Mouse (Mus musculus): ENCODE results near the gene Gdf2.

Gdf2 gene

GRCm38 (mm10) chr14:33956055-33956454 is 15.2 kb downstream of the Gdf2 start:
- no peak for DNase-seq (ENCODE audit: low read depth, low spot score)

DNA sequence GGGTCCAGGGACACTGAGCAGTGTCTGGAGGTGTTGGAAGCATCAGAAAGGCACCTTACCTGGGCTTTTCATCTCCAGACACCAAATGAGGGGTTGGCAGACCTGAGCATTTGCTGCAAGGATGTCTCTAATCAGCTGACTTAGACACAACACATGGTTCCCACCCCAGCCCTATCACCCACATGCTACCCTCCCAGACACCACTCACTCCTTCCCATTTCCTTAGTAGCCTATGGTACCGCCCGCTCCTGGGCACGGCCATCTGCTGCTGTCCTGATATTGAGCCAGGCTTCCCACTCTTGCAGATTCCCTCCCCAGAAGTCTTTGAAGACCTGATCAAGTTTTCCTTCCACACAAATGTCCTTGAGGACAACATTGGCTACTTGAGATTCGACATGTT is 17.3 kb downstream of the Gdf2 start:
- no peak for DNase-seq (ENCODE audit: low read depth, low spot score)

DNA sequence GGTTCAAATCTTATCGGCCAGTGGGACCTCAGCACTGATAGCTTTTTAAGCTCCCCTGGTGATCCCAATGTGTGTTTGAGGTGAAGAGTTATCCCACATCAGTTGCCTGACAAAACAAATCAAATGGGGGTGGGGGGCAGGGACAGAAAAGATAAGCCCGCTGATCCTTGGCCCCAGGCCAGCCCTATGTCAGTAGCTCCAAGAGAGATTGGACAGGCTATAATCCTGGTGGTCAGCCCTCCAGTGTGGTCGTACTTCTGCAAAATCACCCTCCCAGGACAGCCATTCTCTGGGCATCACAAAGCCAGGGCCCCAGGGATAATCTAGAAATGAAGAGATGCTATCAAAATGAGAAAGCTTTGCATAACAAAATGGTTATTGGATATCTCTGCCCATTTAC is 18.0 kb downstream of the Gdf2 start:
- no peak for DNase-seq (ENCODE audit: low read depth, low spot score)

GRCm38 (mm10) chr14:33959341-33959740 is 18.5 kb downstream of the Gdf2 start:
- DNase-seq (ENCODE audit: low read depth, low spot score) = peak; percentile 54

DNA sequence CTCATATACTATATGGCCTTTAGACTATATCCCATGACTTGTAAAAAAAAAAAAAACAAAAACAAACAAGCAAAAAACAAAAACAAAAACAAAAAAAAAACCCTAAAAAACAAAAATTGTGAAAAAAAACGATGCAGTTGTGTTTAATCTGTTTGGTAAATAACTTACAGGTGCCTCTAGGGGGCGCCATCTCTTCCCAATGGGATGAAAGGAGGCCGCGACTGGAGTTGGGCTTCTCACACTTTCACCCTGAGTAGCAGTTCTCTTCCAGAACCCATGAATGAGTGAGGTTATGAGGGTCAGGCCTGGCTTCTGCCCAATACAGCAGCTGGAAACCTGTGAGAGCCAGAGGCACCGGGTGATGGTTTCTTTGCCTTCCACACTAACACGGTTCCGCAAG is 24.8 kb downstream of the Gdf2 start:
- DNase-seq (ENCODE audit: low read depth, low spot score) = no peak

DNA sequence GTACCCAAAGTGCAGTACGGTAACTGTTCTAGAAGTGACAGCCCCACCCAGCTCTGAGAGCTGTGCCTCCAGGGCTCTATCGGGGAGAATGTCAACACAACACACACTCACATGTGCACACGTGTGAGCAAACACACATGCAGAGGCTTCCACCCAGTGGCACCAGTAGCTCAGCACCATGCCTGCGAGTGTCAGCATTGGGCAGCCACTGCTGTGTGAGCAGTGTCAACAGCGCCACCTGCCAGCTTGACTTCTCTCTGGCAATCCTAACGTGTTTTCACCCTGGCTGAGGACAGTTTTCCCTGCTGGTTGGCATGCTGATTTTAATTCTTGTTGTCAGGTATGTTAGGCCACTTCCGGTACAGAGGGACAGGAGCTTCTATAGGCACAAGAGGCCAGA is 31.8 kb downstream of the Gdf2 start:
- DNase-seq (ENCODE audit: low read depth, low spot score) = no peak

DNA sequence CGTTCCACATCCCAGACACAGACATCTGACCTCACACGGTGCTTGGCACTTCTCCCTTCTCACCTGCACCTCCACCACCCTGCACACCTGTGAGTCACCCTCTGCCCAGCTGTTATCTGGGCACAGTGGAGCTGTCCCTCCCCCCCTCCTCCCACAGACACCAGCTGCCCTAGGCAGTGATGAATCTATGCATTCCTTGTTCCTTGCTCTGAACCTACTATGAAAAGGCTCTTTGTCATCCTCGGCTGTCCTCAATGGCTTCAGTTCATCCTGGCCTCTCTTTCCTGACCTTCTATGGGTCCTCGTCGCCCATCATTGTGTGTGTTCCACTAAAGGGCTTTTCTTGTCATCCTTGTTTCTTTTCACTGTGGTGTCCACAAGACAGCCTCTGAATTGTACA is 33.9 kb downstream of the Gdf2 start:
- no peak for DNase-seq (ENCODE audit: low read depth, low spot score)

GRCm38 (mm10) chr14:33977748-33978147 is 36.9 kb downstream of the Gdf2 start:
- DNase-seq (ENCODE audit: low read depth, low spot score) = no peak

DNA sequence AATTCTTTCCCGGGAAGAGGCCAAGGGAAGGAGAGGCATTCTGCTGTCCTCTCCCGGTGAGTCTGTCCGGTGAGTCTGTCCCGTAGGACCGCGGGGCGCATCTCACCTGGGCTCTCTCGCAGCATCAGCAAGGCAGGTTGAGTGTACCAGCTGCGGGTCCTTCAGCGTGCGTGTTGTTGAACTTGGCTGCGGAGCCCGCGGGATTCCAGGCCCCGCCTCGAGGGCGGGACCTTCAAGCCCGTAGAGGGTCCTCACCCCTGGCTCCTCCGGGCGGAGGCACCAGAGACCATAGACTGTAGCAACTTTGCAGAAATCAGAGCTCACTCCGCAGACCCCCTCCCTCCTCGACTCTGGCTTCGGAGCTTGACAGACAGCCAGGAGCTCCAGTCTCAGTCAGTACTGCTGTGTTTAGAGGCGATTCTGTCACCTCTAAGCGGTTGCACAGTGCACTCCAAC is 37.8 kb downstream of the Gdf2 start, which contains the start of gene Zfp488:
Gene Zfp488 (minus strand): TSS at position 161 of the 456 bp plus-strand sequence.
- DNase-seq (ENCODE audit: low read depth, low spot score) = peak; percentile 59

DNA sequence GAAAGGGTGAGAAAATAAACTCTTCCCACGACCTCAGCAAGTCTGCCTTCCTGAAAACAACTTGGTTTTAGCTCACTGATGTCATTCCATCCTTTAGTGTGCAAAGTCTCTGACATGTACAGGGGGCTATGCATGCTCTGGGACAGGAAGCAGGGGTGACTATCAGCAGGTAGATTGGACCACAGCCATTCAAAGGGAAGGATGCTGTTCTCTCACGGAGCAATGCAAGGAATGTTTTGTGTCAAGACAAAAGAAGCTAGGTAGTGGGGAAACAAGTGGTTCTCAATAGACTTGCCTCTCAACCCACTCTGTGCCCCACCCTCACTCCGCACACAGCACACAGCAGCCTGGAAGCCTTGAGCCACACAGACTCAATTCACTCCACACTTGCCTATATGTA is 48.4 kb downstream of the Gdf2 start:
- DNase-seq (ENCODE audit: low read depth, low spot score) = no peak

- DNase-seq (ENCODE audit: low read depth, low spot score) = no peak
These were observed 51.1 kb downstream of the Gdf2 start for GRCm38 (mm10) chr14:33991971-33992370.

DNA sequence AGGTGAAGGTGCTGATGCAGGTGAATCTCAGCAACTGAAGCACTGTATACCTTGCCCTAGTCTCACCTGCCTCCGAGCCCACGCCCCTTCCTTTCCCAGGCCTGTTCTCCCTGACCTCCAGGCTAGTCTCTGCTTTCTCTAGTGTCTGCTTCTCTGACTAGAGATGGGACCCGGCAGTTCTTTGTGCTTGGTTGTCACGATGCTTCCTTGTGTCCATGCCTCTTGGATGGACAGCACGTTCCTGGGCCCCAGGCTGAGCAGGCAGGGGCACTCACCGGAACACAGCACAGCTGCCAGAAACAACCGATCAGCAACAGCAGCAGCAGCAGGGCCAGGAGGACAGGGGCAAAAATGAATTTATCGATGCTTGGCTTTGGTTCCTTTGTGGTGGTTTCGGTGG is 52.2 kb downstream of the Gdf2 start:
- DNase-seq (ENCODE audit: low read depth, low spot score) = no peak

DNA sequence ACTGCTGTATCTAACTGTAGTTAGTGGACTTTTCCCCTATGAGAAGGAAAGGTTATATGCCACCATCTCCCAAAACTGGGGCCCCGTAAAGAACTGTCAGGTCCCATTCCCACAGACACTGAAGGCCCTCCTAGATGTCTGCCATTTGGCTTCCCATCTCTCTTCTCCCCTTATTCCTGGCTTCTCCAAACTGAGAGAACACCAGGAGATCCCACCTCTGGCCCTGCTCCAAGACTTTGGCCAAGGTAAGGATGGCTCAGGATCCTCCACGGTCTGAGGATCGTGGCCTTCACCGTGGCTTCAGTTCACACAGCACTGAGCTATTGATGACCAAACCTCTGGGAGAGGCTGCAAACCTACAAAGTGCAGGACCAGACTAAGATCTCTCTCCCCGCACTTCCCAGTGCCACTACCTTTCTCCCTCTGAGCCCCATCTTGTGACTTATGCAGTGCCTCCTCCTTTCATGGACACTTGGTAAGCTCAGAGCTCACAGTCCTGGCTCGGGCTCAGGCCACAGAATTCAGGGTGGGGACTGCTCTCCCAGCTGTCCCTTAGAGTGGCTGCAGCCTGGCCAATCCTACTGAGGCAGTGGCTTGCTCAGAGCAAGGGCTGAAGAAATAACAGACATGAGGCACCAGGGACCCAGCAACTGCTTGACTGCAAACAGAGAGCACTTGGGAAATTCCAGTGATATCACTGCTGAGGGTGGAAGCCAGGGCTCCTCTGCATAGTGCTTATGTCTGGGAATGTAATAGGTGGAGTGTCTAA is 52.9 kb downstream of the Gdf2 start:
- DNase-seq (ENCODE audit: low read depth, low spot score) = no peak
